Mouse (Mus musculus) CH12.LX (cell line): ENCODE results near the gene Kcnd3. TPM values are rescaled to one million over a fixed set of nuclear protein-coding genes. Genes with fewer than 3 reads are reported as not detected.
A peak's percentile ranks its signal among the peaks of the same experiment; 100 is the strongest.

ENCODE experiments used
- DNase-seq: peaks from one replicate; pipeline ENCODE4 v3.0.0-alpha.2; 2013; ENCODE audit errors: extremely low read depth
- H3K27ac ChIP-seq: 2 replicates; pipeline ENCODE4 v1.5.1; 2012; ENCODE audit warnings: low read depth, mild to moderate bottlenecking, control low read depth, moderate library complexity; ENCODE audit not compliant: insufficient read depth
- H3K27me3 ChIP-seq: replicated peaks from 2 replicates; pipeline ENCODE3; 2012; ENCODE audit warnings: inconsistent platforms
- H3K36me3 ChIP-seq, 2 experiments: replicated peaks in 1 of 2; 2 replicates each; pipeline versions ENCODE3 to v1.6.1; 2012; ENCODE audit warnings: inconsistent platforms in 1 of 2, low read length in 1 of 2, mild to moderate bottlenecking in 1 of 2, mixed read lengths in 1 of 2, moderate library complexity in 1 of 2; ENCODE audit not compliant: control insufficient read depth in 1 of 2, insufficient read depth in 1 of 2
- H3K4me1 ChIP-seq, 2 experiments: 2 replicates each; pipeline ENCODE4 v1.6.1; 2012; ENCODE audit warnings: inconsistent platforms in 1 of 2, moderate library complexity in 1 of 2; ENCODE audit not compliant: insufficient read depth in 2 of 2, control insufficient read depth in 1 of 2
- H3K4me2 ChIP-seq: 2 replicates; pipeline ENCODE4 v1.6.1; 2012; ENCODE audit warnings: low read depth, mild to moderate bottlenecking, control low read depth; ENCODE audit not compliant: poor library complexity, insufficient read depth, severe bottlenecking
- H3K4me3 ChIP-seq, 3 experiments: fragments of 150-350 bp in 1 of 3; sonication (generic) in 1 of 3; replicated peaks in 1 of 3; 2 replicates each; pipeline versions ENCODE3 to v1.5.1; 2011 to 2012; ENCODE audit warnings: low read depth in 2 of 3, low read length in 2 of 3, mild to moderate bottlenecking in 2 of 3, moderate library complexity in 2 of 3, control low read depth in 1 of 3, improper control_type of control experiment in 1 of 3, inconsistent platforms in 1 of 3, mixed read lengths in 1 of 3; ENCODE audit not compliant: poor library complexity in 1 of 3
- H3K79me2 ChIP-seq: replicated peaks from 2 replicates; pipeline ENCODE4 v1.6.1; 2012; ENCODE audit warnings: mild to moderate bottlenecking, moderate library complexity; ENCODE audit not compliant: control insufficient read depth, poor library complexity, insufficient read depth, severe bottlenecking; ENCODE audit errors: extremely low read depth
- H3K9ac ChIP-seq: 2 replicates; pipeline ENCODE4 v1.6.1; 2012; ENCODE audit warnings: low read depth, mild to moderate bottlenecking, control low read depth, moderate library complexity; ENCODE audit not compliant: insufficient read depth
- H3K9me3 ChIP-seq: replicated peaks from 2 replicates; pipeline ENCODE3; 2012; ENCODE audit warnings: low read length, inconsistent platforms, mixed read lengths
- BHLHE40 ChIP-seq: IDR thresholded peaks from 2 replicates; pipeline ENCODE4 v1.6.1; 2011; ENCODE audit warnings: mild to moderate bottlenecking, low read depth, low read length, improper control_type of control experiment
- CHD1 ChIP-seq: IDR thresholded peaks from 2 replicates; pipeline ENCODE4 v1.6.1; 2012; ENCODE audit warnings: low read depth, low read length, improper control_type of control experiment, inconsistent platforms
- CHD2 ChIP-seq: IDR thresholded peaks from 2 replicates; pipeline ENCODE4 v1.6.1; 2011; ENCODE audit warnings: low read length, improper control_type of control experiment
- CTCF ChIP-seq, 2 experiments: IDR thresholded peaks in 1 of 2; conservative IDR thresholded peaks in 1 of 2; 2 replicates each; pipeline ENCODE4 v1.5.1; 2011 to 2012; ENCODE audit warnings: low read depth in 2 of 2, low read length in 2 of 2, improper control_type of control experiment in 1 of 2, inconsistent platforms in 1 of 2, mild to moderate bottlenecking in 1 of 2, moderate library complexity in 1 of 2
- E2F4 ChIP-seq: IDR thresholded peaks from 2 replicates; pipeline ENCODE4 v1.6.1; 2011; ENCODE audit warnings: low read depth, low read length, improper control_type of control experiment; ENCODE audit not compliant: insufficient replicate concordance
- ELF1 ChIP-seq: IDR thresholded peaks from 2 replicates; pipeline ENCODE4 v1.6.1; 2014; ENCODE audit warnings: low read depth, mild to moderate bottlenecking, inconsistent platforms, low read length, improper control_type of control experiment
- EP300 ChIP-seq: IDR thresholded peaks from 2 replicates; pipeline ENCODE4 v1.6.1; 2011; ENCODE audit warnings: low read length, improper control_type of control experiment
- ETS1 ChIP-seq: conservative IDR thresholded peaks from 2 replicates; pipeline ENCODE4 v1.6.1; 2012; ENCODE audit warnings: low read depth, mild to moderate bottlenecking, inconsistent platforms, low read length, improper control_type of control experiment, moderate library complexity
- GABPA ChIP-seq: IDR thresholded peaks from 2 replicates; pipeline ENCODE4 v1.6.1; 2012; ENCODE audit warnings: low read depth, low read length, improper control_type of control experiment, inconsistent platforms; ENCODE audit not compliant: insufficient replicate concordance
- HCFC1 ChIP-seq: IDR thresholded peaks from 2 replicates; pipeline ENCODE4 v1.6.1; 2012; ENCODE audit warnings: low read depth, mild to moderate bottlenecking, inconsistent platforms, low read length, improper control_type of control experiment
- IRF4 ChIP-seq: IDR thresholded peaks from 2 replicates; pipeline ENCODE4 v1.6.1; 2014; ENCODE audit warnings: low read depth, mild to moderate bottlenecking, inconsistent platforms, low read length, improper control_type of control experiment
- JUN ChIP-seq: IDR thresholded peaks from 2 replicates; pipeline ENCODE4 v1.6.1; 2011; ENCODE audit warnings: low read depth, mild to moderate bottlenecking, low read length, improper control_type of control experiment, moderate library complexity; ENCODE audit not compliant: insufficient read depth
- JUND ChIP-seq: conservative IDR thresholded peaks from 2 replicates; pipeline ENCODE4 v1.6.1; 2011; ENCODE audit warnings: low read depth, low read length, improper control_type of control experiment
- KAT2A ChIP-seq: IDR thresholded peaks from 2 replicates; pipeline ENCODE4 v1.6.1; 2012; ENCODE audit warnings: low read length, improper control_type of control experiment, inconsistent platforms; ENCODE audit not compliant: insufficient replicate concordance
- MAFK ChIP-seq: IDR thresholded peaks from 2 replicates; pipeline ENCODE4 v1.6.1; 2011; ENCODE audit warnings: low read length, improper control_type of control experiment; ENCODE audit not compliant: insufficient replicate concordance
- MAX ChIP-seq: IDR thresholded peaks from 2 replicates; pipeline ENCODE4 v1.6.1; 2011; ENCODE audit warnings: low read length, improper control_type of control experiment
- MAZ ChIP-seq: IDR thresholded peaks from 2 replicates; pipeline ENCODE4 v1.6.1; 2012; ENCODE audit warnings: low read depth, mild to moderate bottlenecking, inconsistent platforms, low read length, improper control_type of control experiment, moderate library complexity
- MEF2A ChIP-seq: IDR thresholded peaks from 2 replicates; pipeline ENCODE4 v1.6.1; 2014; ENCODE audit warnings: low read depth, mild to moderate bottlenecking, inconsistent platforms, low read length, improper control_type of control experiment, borderline replicate concordance
- MXI1 ChIP-seq: IDR thresholded peaks from 2 replicates; pipeline ENCODE4 v1.6.1; 2011; ENCODE audit warnings: mild to moderate bottlenecking, low read depth, low read length, improper control_type of control experiment
- MYC ChIP-seq: IDR thresholded peaks from 2 replicates; pipeline ENCODE4 v1.6.1; 2011; ENCODE audit warnings: low read depth, mild to moderate bottlenecking, improper control_type of control experiment, low read length
- NELFE ChIP-seq: IDR thresholded peaks from 2 replicates; pipeline ENCODE4 v1.6.1; 2011; ENCODE audit warnings: low read depth, low read length, improper control_type of control experiment
- NRF1 ChIP-seq: IDR thresholded peaks from 2 replicates; pipeline ENCODE4 v1.6.1; 2014; ENCODE audit warnings: low read depth, mild to moderate bottlenecking, inconsistent platforms, low read length, improper control_type of control experiment, moderate library complexity
- PAX5 ChIP-seq: IDR thresholded peaks from 2 replicates; pipeline ENCODE4 v1.6.1; 2012; ENCODE audit warnings: low read length, inconsistent platforms, mixed read lengths
- POLR2A ChIP-seq: IDR thresholded peaks from 2 replicates; pipeline ENCODE4 v1.6.1; 2011; ENCODE audit warnings: low read depth, mild to moderate bottlenecking, improper control_type of control experiment, low read length
- POLR2AphosphoS2 ChIP-seq: IDR thresholded peaks from 2 replicates; pipeline ENCODE4 v1.6.1; 2011; ENCODE audit warnings: low read depth, low read length, improper control_type of control experiment
- RAD21 ChIP-seq: IDR thresholded peaks from 2 replicates; pipeline ENCODE4 v1.6.1; 2011; ENCODE audit warnings: low read depth, mild to moderate bottlenecking, low read length, improper control_type of control experiment, moderate library complexity
- RCOR1 ChIP-seq: conservative IDR thresholded peaks from 2 replicates; pipeline ENCODE4 v1.6.1; 2012; ENCODE audit warnings: low read depth, mild to moderate bottlenecking, inconsistent platforms, low read length, improper control_type of control experiment
- SIN3A ChIP-seq: IDR thresholded peaks from 2 replicates; pipeline ENCODE4 v1.6.1; 2012; ENCODE audit warnings: low read length, improper control_type of control experiment, inconsistent platforms
- SMC3 ChIP-seq: IDR thresholded peaks from 2 replicates; pipeline ENCODE4 v1.6.1; 2011; ENCODE audit warnings: low read depth, low read length, improper control_type of control experiment
- TBP ChIP-seq: conservative IDR thresholded peaks from 2 replicates; pipeline ENCODE4 v1.6.1; 2011; ENCODE audit warnings: low read depth, low read length, improper control_type of control experiment
- TCF12 ChIP-seq: IDR thresholded peaks from 2 replicates; pipeline ENCODE4 v1.6.1; 2014; ENCODE audit warnings: low read depth, mild to moderate bottlenecking, inconsistent platforms, low read length, improper control_type of control experiment
- UBTF ChIP-seq: IDR thresholded peaks from 2 replicates; pipeline ENCODE4 v1.6.1; 2012; ENCODE audit warnings: low read depth, mild to moderate bottlenecking, inconsistent platforms, low read length, improper control_type of control experiment, moderate library complexity
- USF1 ChIP-seq: IDR thresholded peaks from 2 replicates; pipeline ENCODE4 v1.6.1; 2014; ENCODE audit warnings: low read depth, mild to moderate bottlenecking, inconsistent platforms, low read length, improper control_type of control experiment
- USF2 ChIP-seq: conservative IDR thresholded peaks from 2 replicates; pipeline ENCODE4 v1.6.1; 2011; ENCODE audit warnings: low read depth, low read length, improper control_type of control experiment
- ZC3H11A ChIP-seq: IDR thresholded peaks from 2 replicates; pipeline ENCODE4 v1.6.1; 2012; ENCODE audit warnings: low read depth, mild to moderate bottlenecking, inconsistent platforms, low read length, improper control_type of control experiment
- ZKSCAN1 ChIP-seq: IDR thresholded peaks from 2 replicates; pipeline ENCODE4 v1.6.1; 2012; ENCODE audit warnings: low read depth, inconsistent platforms, low read length, improper control_type of control experiment, borderline replicate concordance
- ZMIZ1 ChIP-seq: IDR thresholded peaks from 2 replicates; pipeline ENCODE4 v1.6.1; 2012; ENCODE audit warnings: low read depth, mild to moderate bottlenecking, inconsistent platforms, low read length, improper control_type of control experiment
- ZNF384 ChIP-seq: IDR thresholded peaks from 2 replicates; pipeline ENCODE4 v1.6.1; 2012; ENCODE audit warnings: low read depth, low read length, improper control_type of control experiment, inconsistent platforms
- dilution Hi-C: fragments of 300-500 bp; cut with MboI; formaldehyde crosslinking; loops from 2 replicates; pipeline ENCODE4 v1.14.3; 2020; ENCODE audit warnings: low sequenced_read_pairs; ENCODE audit not compliant: extremely low pct_unique_long_range_greater_than_20kb, extremely low pct_ligation_motif_present
- in situ Hi-C: fragments of 300-500 bp; cut with MboI; formaldehyde crosslinking; loops from 3 replicates; pipeline ENCODE4 v1.14.3; 2019; ENCODE audit warnings: low sequenced_read_pairs, low pct_ligation_motif_present, low pct_unique_long_range_greater_than_20kb, mixed read lengths
- polyA plus RNA-seq: library from polyadenylated mRNA; unstranded; fragments of >175 nt; gene quantifications from 2 replicates; pipeline ENCODE4 v1.2.1, GENCODE M21; 2012; ENCODE audit warnings: low read depth; ENCODE audit not compliant: insufficient read length
- total RNA-seq, 2 experiments: library from RNA; depleted of rRNA; stranded (reverse); fragments of 300-350 nt in 1 of 2; fragments of >200 nt in 1 of 2; gene quantifications; 2 replicates each; pipeline ENCODE4 v1.2.3; 2012 to 2014

The Kcnd3 gene
- total and polyA plus RNA-seq, 3 experiments = not detected

- dilution Hi-C loops = no loop called here
- DNase-seq = peak; percentile 79
- H3K4me3 ChIP-seq = peak within 1 kb of the TSS; percentile 57 to 81 (median 71)
- H3K9ac ChIP-seq = peak within 1 kb of the TSS; percentile 64
- TF ChIP-seq ZC3H11A = no peak
- TF ChIP-seq ZMIZ1 = no peak
- no peak for TF ChIP-seq PAX5
- no peak for TF ChIP-seq MYC
- no peak for TF ChIP-seq JUN
- no peak for TF ChIP-seq SMC3
- no peak for TF ChIP-seq MAFK
- TF ChIP-seq NRF1 = no peak
- TF ChIP-seq SIN3A = peak; percentile 46; the same call in 1 of the 2 replicates
- no peak for TF ChIP-seq UBTF
- TF ChIP-seq MEF2A = no peak
- TF ChIP-seq TCF12 = peak; percentile 55
- TF ChIP-seq HCFC1 = no peak
- TF ChIP-seq NELFE = no peak
- no peak for TF ChIP-seq TBP
- no peak for TF ChIP-seq EP300
- TF ChIP-seq ZKSCAN1 = no peak
- no peak for TF ChIP-seq CTCF (conservative IDR thresholded peaks at IDR 0.05 in 1 of 2, IDR thresholded peaks at IDR 0.05 in 1 of 2; ENCODE audit: low read depth in 2 of 2, low read length in 2 of 2)
- TF ChIP-seq USF1 = no peak
- TF ChIP-seq ELF1 = no peak
- TF ChIP-seq RAD21 = no peak
- TF ChIP-seq GABPA = no peak
- peak; percentile 33 for TF ChIP-seq MXI1
- no peak for TF ChIP-seq POLR2AphosphoS2
- no peak for TF ChIP-seq BHLHE40
- TF ChIP-seq CHD2 = 0 out of 2 replicates have a peak, but pooled peaks have one; percentile 48
- no peak for TF ChIP-seq MAX
- no peak for TF ChIP-seq ETS1
- TF ChIP-seq RCOR1 = no peak
- TF ChIP-seq KAT2A = no peak
- no peak for TF ChIP-seq CHD1
- TF ChIP-seq IRF4 = no peak
- peak; percentile 80 for TF ChIP-seq POLR2A
- TF ChIP-seq JUND = no peak
- TF ChIP-seq MAZ = peak; percentile 75; the same call in 1 of the 2 replicates
- TF ChIP-seq E2F4 = no peak
- no peak for TF ChIP-seq USF2
- TF ChIP-seq ZNF384 = no peak
- peak within 1 kb of the TSS; percentile 70 for H3K4me2 ChIP-seq
- H3K4me1 ChIP-seq = peaks cover 10 to 20% of the 10 kb centered on the region in 2 experiments; a peak in 3 of 4 replicates
- no peaks in the 10 kb centered on the region for H3K9me3 ChIP-seq
- in situ Hi-C loops = no loop called here
- peaks cover 10% of the 10 kb centered on the region for H3K27me3 ChIP-seq
- H3K36me3 ChIP-seq = peaks cover 0 to under 1% of the 10 kb centered on the region in 2 experiments
- no peak within 1 kb of the TSS for H3K27ac ChIP-seq
- peaks cover 4% of the 10 kb centered on the region for H3K79me2 ChIP-seq
Measured at GRCm38 (mm10) chr3:105704031-105705008, 252.2 kb downstream of the Kcnd3 start, which contains the start of gene Inka2. Gene Inka2 (plus strand): TSS chr3:105704599.
